Mouse (Mus musculus) lung, postnatal 0 days (tissue): ENCODE measurements around the gene Clcnka.

Experiments used
- CTCF ChIP-seq: IDR thresholded peaks from 2 replicates; pipeline ENCODE4 v1.5.1; 2016; ENCODE audit warnings: antibody characterized with exemption, mild to moderate bottlenecking
- EP300 ChIP-seq: IDR thresholded peaks from 2 replicates; pipeline ENCODE4 v1.6.1; 2016; ENCODE audit warnings: antibody characterized with exemption, mild to moderate bottlenecking, control low read depth

GRCm38 (mm10) chr4:141429847-141430246 is 31.3 kb upstream of the Clcnka start:
- peak; percentile 75 for TF ChIP-seq CTCF
- TF ChIP-seq EP300: no peak
